ENCODE assay signal across 9 mouse cellular contexts in the genomic region with DNA sequence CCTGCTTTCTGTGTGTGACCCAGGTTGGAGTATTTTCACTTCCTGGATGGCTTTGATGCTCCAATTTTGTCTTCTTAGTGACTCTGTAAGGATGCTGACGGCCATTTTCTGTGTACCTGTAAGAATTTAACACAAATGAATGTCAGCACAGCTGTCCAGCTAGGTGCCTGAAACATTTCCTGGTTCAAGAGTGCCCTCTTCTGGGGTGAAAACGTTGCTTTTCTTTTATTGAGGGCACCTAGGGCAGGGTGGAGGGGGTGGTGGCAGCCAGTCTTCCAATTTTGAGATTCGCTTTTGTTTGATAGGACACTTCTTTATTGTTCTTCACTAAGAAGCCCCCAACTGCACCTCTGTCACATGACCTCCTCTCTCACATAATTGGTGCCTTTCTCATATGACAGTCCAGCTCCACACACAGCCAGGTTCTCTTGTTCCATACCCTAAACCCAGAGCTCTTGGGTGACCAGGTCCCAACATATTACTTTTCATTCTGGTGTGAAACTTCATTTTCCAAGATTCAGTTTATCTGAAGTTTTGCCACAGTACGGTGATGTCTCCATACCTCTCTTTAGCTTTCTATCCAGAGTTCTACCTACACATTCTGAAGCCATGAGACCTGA.
DNase-seq lines count a peak whose midpoint lies in the region; ATAC-seq and TF ChIP-seq lines count a peak whose summit lies in the region.
"Had no signal": no experiment of that assay in that cellular context is flagged by ENCODE, and none has a peak within 500 bp of the region (broad histone marks: within the 10 kb centered on the region; RNA-seq: fewer than 3 reads in every experiment).

No protein-coding gene starts in this region.

- peak; percentile 12 for DNase-seq in gastrocnemius, postnatal 10 days
- no peak for DNase-seq in gastrocnemius, adult 8-10 months (ENCODE audit: low spot score in 2 of 2)
- peak; percentile 25 to 45 for DNase-seq in adrenal gland, adult 18-20 months (ENCODE audit: low spot score in 2 of 2)
- DNase-seq in embryo, embryonic 9.5 days (ENCODE audit: extremely low spot score), result peak; percentile 58
- peak; percentile 63 for DNase-seq in limb, embryonic 14.5 days (ENCODE audit: low spot score)
- DNase-seq in right cerebral cortex, postnatal 10 days (ENCODE audit: low spot score in 2 of 2), result peak; percentile 44 to 49
- DNase-seq in thymus, postnatal 25 days, result no peak

- no peak for ATAC-seq in intestine, postnatal 0 days
- ATAC-seq in limb, embryonic 14.5 days (ENCODE audit: low FRiP score, low read depth), result peak; percentile 23

- no peak for TF ChIP-seq POLR2A in limb, embryonic 14.5 days (IDR thresholded peaks at IDR 0.05; ENCODE audit: borderline replicate concordance, extremely low read depth, insufficient read depth, insufficient read length)

- H3K27ac ChIP-seq in intestine, postnatal 0 days (ENCODE audit: low read depth, low read length), result no peak overlapping the region
- no peak overlapping the region for H3K27ac ChIP-seq in limb, embryonic 14.5 days (replicated peaks; ENCODE audit: low read depth, low read length)

- H3K4me2 ChIP-seq in intestine, postnatal 0 days (replicated peaks; ENCODE audit: low read depth), result no peak overlapping the region
- H3K4me2 ChIP-seq in limb, embryonic 14.5 days (replicated peaks; ENCODE audit: low read depth, low read length, severe bottlenecking), result no peak overlapping the region

- H3K9ac ChIP-seq in intestine, postnatal 0 days (ENCODE audit: low read depth, low read length), result no peak overlapping the region
- no peak overlapping the region for H3K9ac ChIP-seq in limb, embryonic 14.5 days (ENCODE audit: low read depth, low read length, severe bottlenecking)

- H3K4me3 ChIP-seq in intestine, postnatal 0 days (ENCODE audit: low read depth, low read length), result no peak overlapping the region
- H3K4me3 ChIP-seq in limb, embryonic 14.5 days (replicated peaks; ENCODE audit: low read length), result no peak overlapping the region
- H3K4me3 ChIP-seq: erythroblast, embryonic 14.5 days had no signal

- TF ChIP-seq CTCF in intestine, postnatal 0 days (IDR thresholded peaks at IDR 0.05; ENCODE audit: low read depth), result peak; percentile 77

- H3K9me3 ChIP-seq in intestine, postnatal 0 days (ENCODE audit: control insufficient read depth), result no peaks in the 10 kb centered on the region
- no peaks in the 10 kb centered on the region for H3K9me3 ChIP-seq in limb, embryonic 14.5 days (ENCODE audit: control insufficient read depth, low read length)

- H3K4me1 ChIP-seq in intestine, postnatal 0 days (replicated peaks; ENCODE audit: control insufficient read depth, insufficient read depth, low read length), result no peaks in the 10 kb centered on the region
- H3K4me1 ChIP-seq in limb, embryonic 14.5 days (ENCODE audit: control insufficient read depth, insufficient read depth, low read length), result no peaks in the 10 kb centered on the region

- H3K27me3 ChIP-seq in intestine, postnatal 0 days (replicated peaks; ENCODE audit: control insufficient read depth, insufficient read depth, low read length), result no peaks in the 10 kb centered on the region
- H3K27me3 ChIP-seq in limb, embryonic 14.5 days (ENCODE audit: control insufficient read depth, insufficient read depth, low read length), result no peaks in the 10 kb centered on the region

- 48% methylated on average over 4 of the region's 4 CpGs for WGBS in intestine, postnatal 0 days
- WGBS in limb, embryonic 14.5 days, result 39% methylated on average over 4 of the region's 4 CpGs

- H3K36me3 ChIP-seq in intestine, postnatal 0 days (ENCODE audit: control insufficient read depth, insufficient read depth), result no peaks in the 10 kb centered on the region
- no peaks in the 10 kb centered on the region for H3K36me3 ChIP-seq in limb, embryonic 14.5 days (ENCODE audit: control insufficient read depth, insufficient read depth, low read length)

Comparison
In these comparisons a context has a peak if more than half of its experiments do, and no peak if none do; other contexts are left out.
1. DNase-seq: peak in gastrocnemius, postnatal 10 days (single experiment), adrenal gland, adult 18-20 months (2 of 2), embryo, embryonic 9.5 days (single experiment), limb, embryonic 14.5 days (single experiment) and right cerebral cortex, postnatal 10 days (2 of 2); none in gastrocnemius, adult 8-10 months (0 of 2) and thymus, postnatal 25 days (single experiment).